Mouse (Mus musculus) thymus, adult 18-20 months (tissue): Measurements from ENCODE around the gene Psmd13.
"Not testable (repeated sequence)": the region's sequence is repeated elsewhere in the genome, so short reads cannot be mapped to it uniquely, and the experiment has no call there.

ENCODE experiments used
- DNase-seq, 2 experiments: peaks; one replicate each; pipeline ENCODE4 v3.0.0; 2022; ENCODE audit warnings: mixed read lengths in 2 of 2

The Psmd13 gene

DNA sequence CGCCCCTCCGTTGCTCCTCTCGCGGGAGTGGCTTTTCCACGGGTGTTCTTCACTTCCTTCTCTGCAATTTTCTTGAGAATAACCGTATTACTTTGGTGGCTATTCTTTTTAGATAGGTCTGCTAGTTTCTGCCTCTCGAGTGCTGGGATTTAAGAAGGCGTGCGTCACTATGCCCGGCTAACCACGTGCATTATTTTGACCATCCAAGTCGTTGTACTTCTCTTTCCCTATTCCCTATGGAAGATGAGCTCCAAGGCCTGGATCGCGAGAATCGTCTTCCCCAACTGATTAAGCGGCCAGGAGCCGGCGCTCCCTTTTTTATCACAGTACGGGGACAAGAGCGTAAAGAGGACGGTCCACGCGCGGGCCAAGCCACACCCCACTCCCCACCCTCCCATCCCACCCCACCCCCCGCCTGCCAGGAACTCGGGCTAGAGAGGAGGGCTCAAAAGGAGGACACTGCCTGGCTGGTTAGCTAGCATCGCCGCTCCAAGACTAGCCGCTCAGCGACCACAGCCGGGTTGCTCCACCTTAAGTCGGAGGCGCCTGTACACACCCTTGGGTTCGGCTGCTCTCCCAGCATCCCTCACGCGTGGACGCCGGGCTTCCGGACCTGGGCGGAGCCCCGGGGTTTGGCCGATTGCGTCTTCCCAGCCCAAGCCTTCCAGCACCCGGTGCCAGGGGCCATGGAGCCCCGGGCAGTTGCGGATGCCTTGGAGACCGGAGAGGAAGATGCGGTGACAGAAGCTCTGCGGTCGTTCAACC, 24.8 kb upstream of the Psmd13 start, which contains the start of gene Ric8a:
Gene Ric8a, plus strand, starts transcription at position 173 of the 765 bp plus-strand sequence.
- DNase-seq = peak; percentile 78 to 84

GRCm38 (mm10) chr7:140857550-140858505, 23.9 kb upstream of the Psmd13 start, which contains the start of gene Bet1l:
Gene Bet1l (minus strand): TSS chr7:140857577.
- peak; percentile 16 to 35 for DNase-seq

DNA sequence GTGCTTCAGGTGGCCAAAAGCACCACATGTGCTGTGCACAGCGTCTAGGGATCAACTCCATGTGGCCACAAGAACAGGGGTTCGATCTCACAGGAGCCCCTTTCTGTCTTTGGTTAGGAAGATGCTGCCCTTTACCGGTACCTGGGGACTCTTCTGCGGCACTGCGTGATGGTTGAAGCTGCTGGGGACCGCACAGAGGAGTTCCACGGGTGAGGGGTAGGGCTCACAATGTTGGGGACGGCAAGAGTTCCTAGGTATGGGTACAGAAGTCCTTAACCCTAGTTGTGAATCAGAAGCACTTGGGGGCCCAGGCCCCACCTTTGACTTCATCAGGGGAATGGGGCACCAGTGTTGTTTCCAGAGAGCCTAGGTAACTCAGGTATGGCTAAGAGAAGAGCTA, 23.0 kb upstream of the Psmd13 start:
- no peak for DNase-seq

GRCm38 (mm10) chr7:140859997-140860396, 21.8 kb upstream of the Psmd13 start:
- no peak for DNase-seq

DNA sequence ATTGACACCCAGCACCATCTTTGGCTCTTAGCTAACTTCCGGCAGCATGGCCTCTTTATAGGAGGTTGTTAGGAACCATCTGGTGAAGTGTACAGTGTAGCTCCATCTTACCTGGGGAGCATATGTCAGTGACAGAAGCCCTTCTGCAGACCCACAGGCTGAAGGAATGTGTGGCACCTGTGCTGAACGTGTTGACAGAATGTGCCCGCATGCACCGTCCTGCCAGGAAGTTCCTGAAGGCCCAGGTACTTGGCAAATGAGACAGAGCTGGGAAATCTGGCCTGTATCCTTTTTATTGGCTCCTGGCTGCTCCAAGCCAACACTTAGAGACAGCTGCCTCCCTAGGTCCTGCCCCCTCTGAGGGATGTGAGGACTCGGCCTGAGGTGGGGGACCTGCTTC, 21.0 kb upstream of the Psmd13 start:
- no peak for DNase-seq

GRCm38 (mm10) chr7:140864761-140865160, 17.0 kb upstream of the Psmd13 start:
- DNase-seq = no peak

- DNase-seq = no peak
Measured at GRCm38 (mm10) chr7:140874224-140874623, 7.5 kb upstream of the Psmd13 start.

DNA sequence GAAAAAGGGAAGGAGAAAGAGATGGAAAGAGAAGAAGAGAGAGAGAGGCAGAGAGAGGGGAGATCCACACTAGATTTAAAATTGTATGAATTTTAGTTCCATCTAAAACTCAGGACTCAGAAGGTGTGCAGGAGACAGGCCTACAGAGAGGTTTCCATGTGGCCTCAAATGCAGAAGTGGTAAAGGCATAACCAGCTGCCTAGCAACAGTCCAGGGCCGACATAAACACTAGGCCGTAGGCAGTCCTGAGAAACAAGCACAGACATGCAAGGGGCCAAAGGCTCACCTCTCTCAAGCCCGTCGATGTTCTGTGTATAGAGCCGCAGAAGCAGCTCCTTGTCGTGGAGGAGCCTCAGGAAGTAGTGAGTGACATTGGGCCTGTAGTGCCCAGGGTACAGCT, 4.4 kb upstream of the Psmd13 start:
- no peak for DNase-seq

DNA sequence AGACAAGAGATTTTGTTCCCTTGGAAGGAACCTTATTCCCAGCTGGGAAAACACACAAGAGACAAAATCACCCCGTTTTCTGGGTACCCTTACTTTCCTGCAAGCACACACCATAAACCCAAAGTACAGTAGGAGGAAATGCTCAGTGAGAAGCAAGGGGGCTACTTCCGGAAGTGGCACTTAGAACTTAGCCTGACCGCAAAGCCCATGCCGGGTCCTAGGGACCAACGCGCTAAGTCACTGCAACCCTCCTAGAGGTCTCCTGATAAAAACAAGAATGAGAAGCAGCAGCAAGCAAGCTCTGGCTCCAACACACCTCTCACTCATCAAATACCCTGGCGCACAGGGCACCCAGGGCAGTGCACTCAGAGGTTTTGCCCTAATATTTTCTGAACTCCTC, 2.4 kb upstream of the Psmd13 start:
- no peak for DNase-seq

DNA sequence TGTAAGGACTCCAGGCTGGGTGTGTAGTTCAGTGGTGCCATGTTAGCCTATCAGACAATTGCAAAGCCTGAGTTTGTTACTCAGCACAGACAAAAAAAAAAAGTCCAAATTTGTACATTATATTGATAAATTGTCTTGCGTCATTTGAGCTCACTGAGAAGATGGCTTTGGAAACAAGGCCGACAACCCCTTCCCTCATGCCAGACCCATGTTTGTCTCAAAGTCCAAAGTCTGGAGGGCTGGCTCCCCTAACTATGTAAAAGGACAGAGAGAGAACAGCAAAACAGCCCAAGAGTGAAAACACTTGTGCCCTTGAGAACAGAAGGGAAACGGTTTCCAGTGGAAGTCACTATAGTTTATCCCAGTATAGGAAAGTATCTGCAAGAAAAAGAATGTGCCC, 1.3 kb upstream of the Psmd13 start:
- no peak for DNase-seq

GRCm38 (mm10) chr7:140880865-140881515, 778 bp upstream of the Psmd13 start:
- no peak for DNase-seq

- no peak for DNase-seq
Measured at GRCm38 (mm10) chr7:140882469-140882803, 668 bp downstream of the Psmd13 start.

- DNase-seq = not testable (repeated sequence)
Measured at GRCm38 (mm10) chr7:140890636-140891035, 8.9 kb downstream of the Psmd13 start.

DNA sequence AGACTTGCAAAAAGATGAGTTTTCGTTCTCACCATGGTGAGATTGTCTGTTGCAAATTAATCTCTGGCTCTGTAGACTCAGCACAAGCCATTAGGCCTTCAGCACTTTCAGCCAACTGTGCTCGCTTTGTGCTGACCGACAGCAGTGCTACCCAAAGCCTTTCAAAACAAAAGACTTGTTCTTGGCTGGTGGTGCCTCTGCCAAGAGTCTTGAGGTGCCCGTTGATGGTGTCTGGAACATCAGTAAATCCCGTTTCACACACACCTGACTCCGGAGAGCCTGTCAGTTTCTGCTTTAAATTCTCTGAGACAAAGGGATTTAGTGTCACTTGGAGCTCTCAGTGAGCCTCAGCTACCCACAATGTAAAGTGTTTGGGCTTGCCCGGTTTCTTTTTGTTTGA, 12.3 kb downstream of the Psmd13 start:
- DNase-seq = no peak

DNA sequence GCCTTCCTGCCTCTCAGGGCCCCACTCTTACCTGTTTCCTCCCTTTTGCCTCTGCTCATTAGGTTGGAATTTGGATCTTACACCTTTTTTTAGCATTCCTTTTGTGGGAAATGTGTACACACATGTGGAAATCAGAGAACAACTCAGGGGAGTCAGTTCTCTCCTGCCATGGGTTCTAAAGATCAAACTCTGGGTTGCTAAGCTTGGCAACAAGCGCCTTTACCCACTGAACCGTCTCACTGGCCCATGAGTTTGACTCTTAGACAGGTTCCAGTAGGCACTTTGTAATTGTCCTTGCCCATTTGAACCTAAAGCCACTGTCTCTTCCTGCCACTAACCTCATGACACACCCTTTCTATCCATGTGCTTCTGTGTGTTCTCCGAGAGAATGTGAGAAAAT, 12.8 kb downstream of the Psmd13 start:
- DNase-seq = no peak

- no peak for DNase-seq
Measured at GRCm38 (mm10) chr7:140897863-140898262, 16.1 kb downstream of the Psmd13 start.

DNA sequence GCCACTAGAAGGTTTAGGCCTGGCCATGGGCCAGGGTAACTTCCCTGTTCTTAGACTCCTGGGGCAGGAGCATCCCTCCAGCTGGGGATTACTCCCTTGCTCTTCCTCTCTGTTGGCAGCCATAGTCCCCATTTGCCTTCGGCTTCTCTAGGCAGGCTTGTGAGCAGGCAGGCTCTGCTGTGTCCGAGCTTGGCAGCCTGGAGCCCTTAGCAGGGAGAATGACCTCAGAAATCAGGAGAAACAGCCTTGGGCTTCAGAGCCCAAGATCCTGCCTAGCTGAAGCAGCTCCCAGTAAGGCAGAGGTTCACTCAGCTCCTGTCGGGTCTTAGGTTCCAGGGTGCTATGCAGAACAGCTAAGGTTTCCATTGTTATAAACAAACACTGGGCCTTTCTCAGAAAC, 17.4 kb downstream of the Psmd13 start:
- no peak for DNase-seq

- no peak for DNase-seq
Measured at GRCm38 (mm10) chr7:140900220-140900619, 18.5 kb downstream of the Psmd13 start, which contains the start of gene Cox8b. Gene Cox8b (minus strand): TSS chr7:140900446.

DNA sequence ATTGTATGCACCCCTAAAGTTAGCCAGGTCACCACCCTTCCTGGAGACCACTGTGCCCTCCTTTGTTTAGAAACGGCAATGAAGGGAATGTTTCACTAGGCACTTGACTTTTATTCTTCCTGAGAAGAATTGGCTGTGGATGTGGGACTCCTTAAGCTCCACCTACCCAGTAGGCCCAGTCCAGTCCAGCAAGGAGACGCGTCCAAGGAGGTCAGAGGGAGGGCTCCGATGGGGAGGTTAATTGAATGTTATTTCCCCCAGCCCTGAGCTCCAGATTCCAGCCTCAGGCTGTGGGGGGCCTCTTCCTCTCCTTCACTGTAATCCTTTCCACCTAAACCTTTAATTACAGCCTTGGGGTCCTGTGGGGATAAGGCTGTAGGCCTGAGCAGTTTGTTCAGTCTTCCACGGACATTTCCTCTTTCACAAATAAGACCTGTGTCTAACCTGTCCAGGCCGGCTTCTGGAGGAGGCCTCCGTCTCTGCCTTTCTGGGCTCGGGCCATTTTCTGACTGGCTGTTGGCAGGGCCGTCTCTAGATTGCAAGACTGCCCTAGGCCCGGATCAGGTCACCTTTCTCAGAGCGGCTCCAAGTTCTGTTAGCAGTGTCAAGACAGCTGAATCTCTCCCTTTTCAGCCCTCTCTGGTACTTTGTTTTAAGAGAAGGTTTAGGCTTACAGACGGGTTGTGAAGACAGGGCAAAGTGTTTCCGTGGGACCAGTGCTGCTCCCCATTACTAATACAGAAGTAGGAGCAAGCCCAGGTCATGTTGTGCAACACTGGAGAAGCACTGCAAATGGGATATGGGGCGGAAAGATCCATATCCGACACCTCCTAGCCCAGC, 20.5 kb downstream of the Psmd13 start:
- no peak for DNase-seq

GRCm38 (mm10) chr7:140903212-140903611, 21.4 kb downstream of the Psmd13 start:
- DNase-seq = peak; percentile 44 to 46

DNA sequence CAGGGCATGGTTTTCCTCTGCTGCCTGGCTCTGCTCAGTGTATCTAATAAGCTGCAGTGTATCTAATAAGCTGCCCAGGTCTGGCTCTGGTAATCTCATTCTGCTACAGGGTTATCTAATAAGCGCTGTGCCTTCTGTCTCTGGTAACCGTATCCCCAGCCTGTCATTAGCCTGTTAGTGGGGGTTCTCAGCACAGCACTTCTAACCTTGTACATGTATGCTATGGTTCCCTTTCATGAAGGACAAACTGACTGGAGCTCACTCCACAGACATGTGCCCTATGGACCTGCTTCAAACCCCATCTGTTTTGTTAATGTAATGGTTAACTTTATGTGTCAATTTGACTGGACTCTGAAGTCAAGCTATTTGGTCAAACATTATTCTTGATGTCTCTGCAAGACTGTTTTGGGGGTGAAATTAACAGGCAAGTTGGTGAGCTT, 23.9 kb downstream of the Psmd13 start:
- no peak for DNase-seq

DNA sequence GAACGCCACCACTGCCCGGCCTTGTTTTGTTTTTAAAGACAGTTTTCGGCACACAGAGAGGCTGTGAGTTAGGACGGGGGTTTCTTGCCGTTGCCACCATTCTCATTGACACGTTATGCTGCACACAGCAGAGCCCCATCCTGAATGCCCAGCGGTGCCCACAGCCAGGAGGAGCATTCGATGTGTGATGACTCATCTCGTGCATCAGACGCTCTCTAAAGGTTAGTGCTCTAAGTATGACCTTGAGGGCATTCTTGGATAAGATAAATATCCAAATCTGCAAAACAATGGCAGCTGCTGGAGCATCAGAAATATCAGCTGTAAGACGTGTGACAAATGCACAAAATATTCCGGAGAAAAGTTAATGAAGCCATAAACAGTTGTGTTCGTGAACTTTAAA, 25.4 kb downstream of the Psmd13 start:
- DNase-seq = no peak
